Mouse (Mus musculus) spleen, adult 2 months (tissue): ENCODE results near the gene Tmem256.

Source experiments
- CTCF ChIP-seq: fragments of 200-500 bp; IDR thresholded peaks from 2 replicates; pipeline ENCODE4 v1.5.1; 2011; ENCODE audit warnings: mild to moderate bottlenecking, inconsistent platforms; ENCODE audit not compliant: insufficient read depth, insufficient read length, insufficient replicate concordance; ENCODE audit errors: extremely low read depth
- POLR2A ChIP-seq: fragments of 200-500 bp; IDR thresholded peaks from 2 replicates; pipeline ENCODE4 v1.6.1; 2011; ENCODE audit warnings: low read depth, low read length, inconsistent platforms

GRCm38 (mm10) chr11:69818365-69818764 lies 19.9 kb upstream of the Tmem256 start, which contains the start of gene Spem2:
- TF ChIP-seq CTCF (no peak), POLR2A (no peak)
